Mouse (Mus musculus): Measurements from ENCODE around the gene Cacnb4.

DNA sequence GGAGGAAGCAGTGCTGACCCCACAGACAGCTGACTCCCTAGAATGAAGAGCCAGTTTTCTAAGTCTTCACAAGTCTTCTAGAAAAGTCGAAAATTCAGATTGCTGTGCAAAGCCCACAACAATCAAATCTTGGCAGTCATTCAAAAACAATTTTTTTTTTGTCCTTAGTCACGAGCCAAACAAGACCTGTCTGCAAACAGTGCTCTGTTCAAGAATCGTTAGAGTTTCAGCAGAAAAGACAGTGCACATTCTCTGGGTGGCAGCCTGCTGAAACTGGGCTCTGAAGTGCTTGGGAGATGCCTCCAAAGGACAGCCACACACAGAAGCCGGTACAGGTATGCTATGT is 37.1 kb downstream of the Cacnb4 start:
- no peak for TF ChIP-seq CEBPB (IDR thresholded peaks at IDR 0.05; ENCODE audit: insufficient read depth, poor library complexity, severe bottlenecking)
- no peak for TF ChIP-seq MAX (IDR thresholded peaks at IDR 0.05; ENCODE audit: low read depth)
- no peak for TF ChIP-seq POLR2A (IDR thresholded peaks at IDR 0.05; ENCODE audit: insufficient read length, low read depth)
- TF ChIP-seq E2F4 (IDR thresholded peaks at IDR 0.05; ENCODE audit: insufficient read depth): no peak
- TF ChIP-seq USF1 (IDR thresholded peaks at IDR 0.05; ENCODE audit: low read depth): no peak

Data from myocyte (in vitro differentiated cells).